Mouse (Mus musculus) lung, postnatal 0 days (tissue): ENCODE measurements around the gene Cfap54. TPM values are rescaled to one million over a fixed set of nuclear protein-coding genes. Genes with fewer than 3 reads are reported as not detected.

Experiments
- ATAC-seq: fragments of 200-750 bp; cut with Nextera tagmentation; 2 replicates; pipeline ENCODE4 v1.8.0; 2017; ENCODE audit warnings: moderate library complexity
- DNase-seq: peaks from one replicate; pipeline ENCODE4 v3.0.0-alpha.2; 2016; ENCODE audit warnings: low spot score
- H3K27ac ChIP-seq: fragments of 300-500 bp; sonication (generic); 2 replicates; pipeline ENCODE4 v1.5.1; 2014; ENCODE audit warnings: antibody characterized with exemption, mild to moderate bottlenecking, low read length, mixed read lengths
- H3K27me3 ChIP-seq: fragments of 300-500 bp; sonication (generic); replicated peaks from 2 replicates; pipeline ENCODE4 v1.6.1; 2014; ENCODE audit warnings: low read length, mixed read lengths; ENCODE audit not compliant: insufficient read depth
- H3K36me3 ChIP-seq: fragments of 300-500 bp; sonication (generic); 2 replicates; pipeline ENCODE4 v1.6.1; 2014; ENCODE audit warnings: low read length, mixed read lengths; ENCODE audit not compliant: insufficient read depth
- H3K4me1 ChIP-seq: fragments of 300-500 bp; sonication (generic); 2 replicates; pipeline ENCODE4 v1.6.1; 2014; ENCODE audit warnings: antibody characterized with exemption, low read depth, low read length, mixed read lengths; ENCODE audit not compliant: insufficient read depth
- H3K4me2 ChIP-seq: fragments of 300-500 bp; sonication (generic); replicated peaks from 2 replicates; pipeline ENCODE4 v1.6.1; 2014; ENCODE audit warnings: low read depth, mild to moderate bottlenecking, low read length, moderate library complexity, mixed read lengths
- H3K4me3 ChIP-seq: fragments of 300-500 bp; sonication (generic); 2 replicates; pipeline ENCODE4 v1.5.1; 2014; ENCODE audit warnings: low read depth, low read length
- H3K9ac ChIP-seq: fragments of 300-500 bp; sonication (generic); replicated peaks from 2 replicates; pipeline ENCODE4 v1.6.1; 2014; ENCODE audit warnings: low read depth, mild to moderate bottlenecking
- H3K9me3 ChIP-seq: fragments of 300-500 bp; sonication (generic); 2 replicates; pipeline ENCODE4 v1.6.1; 2016; ENCODE audit warnings: low read length, mixed read lengths
- CTCF ChIP-seq: IDR thresholded peaks from 2 replicates; pipeline ENCODE4 v1.5.1; 2016; ENCODE audit warnings: antibody characterized with exemption, mild to moderate bottlenecking
- EP300 ChIP-seq: IDR thresholded peaks from 2 replicates; pipeline ENCODE4 v1.6.1; 2016; ENCODE audit warnings: antibody characterized with exemption, mild to moderate bottlenecking, control low read depth
- WGBS: fragments of 180-500 bp; shearing (Covaris S2); extraction: QIAGEN DNeasy Blood & Tissue Kit; methylation state at CpG from one replicate; pipeline ENCODE4 v1.1.7; 2014; 5-methylcytosine and 5-hydroxymethylcytosine counted together
- polyA plus RNA-seq: library from polyadenylated mRNA; unstranded; fragments of >200 nt; fragmentation: Nextera tagmentation; extraction: Ambion mirVana; gene quantifications from 2 replicates; pipeline ENCODE4 v1.2.1, GENCODE M21; 2015

Cfap54 gene
- polyA plus RNA-seq, 1 experiment from 2014 or later, result 6.2 TPM

DNA sequence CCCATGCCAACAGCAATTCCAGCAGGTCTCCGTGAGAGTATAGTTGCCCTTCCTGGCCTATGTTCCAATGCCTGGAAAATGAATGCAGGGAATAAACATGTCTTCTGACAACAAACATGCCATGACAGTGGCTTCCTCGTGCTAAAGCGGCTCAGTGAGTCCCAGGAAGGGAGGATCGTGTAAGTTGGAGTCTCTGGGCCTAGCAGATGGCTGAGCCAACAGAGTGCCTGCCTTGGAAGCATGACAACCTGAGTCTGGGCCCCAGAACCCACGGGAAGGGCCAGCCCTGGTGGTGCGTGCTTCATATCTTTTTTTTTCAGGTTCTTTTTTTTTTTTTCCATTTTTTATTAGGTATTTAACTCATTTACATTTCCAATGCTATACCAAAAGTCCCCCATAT, 27.6 kb downstream of the Cfap54 start:
- TF ChIP-seq CTCF (no peak), EP300 (no peak)
- no peak overlapping the region for H3K4me3 ChIP-seq
- no peak overlapping the region for H3K4me2 ChIP-seq
- H3K27me3 ChIP-seq, result no peaks in the 10 kb centered on the region
- H3K4me1 ChIP-seq, result 0 out of 2 replicates have a peak, but pooled peaks cover 2% of the 10 kb centered on the region
- no peak overlapping the region for H3K27ac ChIP-seq
- H3K9ac ChIP-seq, result no peak overlapping the region
- ATAC-seq (no peak), DNase-seq (no peak)
- no peaks in the 10 kb centered on the region for H3K36me3 ChIP-seq
- 66% methylated on average over 6 of the region's 6 CpGs for WGBS
- no peaks in the 10 kb centered on the region for H3K9me3 ChIP-seq

DNA sequence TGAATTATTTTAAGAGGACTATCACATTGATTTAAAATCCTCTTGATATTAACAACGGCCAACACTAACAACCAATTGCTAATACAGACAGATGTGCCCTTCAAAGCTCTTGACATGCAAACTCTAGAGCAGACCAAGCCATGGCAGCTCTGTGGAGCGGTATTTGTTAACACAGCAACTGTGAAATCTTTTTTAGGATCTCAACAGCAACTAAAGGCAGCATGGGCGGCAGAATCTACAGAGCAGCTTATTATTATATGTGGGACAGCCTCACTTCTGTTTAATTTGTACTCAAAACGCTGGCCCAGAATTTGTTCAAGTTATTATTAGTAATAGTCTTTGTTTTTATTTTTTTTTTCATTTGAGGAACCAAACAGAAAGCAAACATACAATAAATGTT, 28.1 kb downstream of the Cfap54 start:
- TF ChIP-seq EP300 (no peak), CTCF (no peak)
- H3K9me3 ChIP-seq, result no peaks in the 10 kb centered on the region
- H3K4me1 ChIP-seq, result 0 out of 2 replicates have a peak, but pooled peaks cover 2% of the 10 kb centered on the region
- WGBS, result 82% methylated on average over 4 of the region's 4 CpGs
- ATAC-seq (no peak), DNase-seq (no peak)
- no peak overlapping the region for H3K4me2 ChIP-seq
- H3K27me3 ChIP-seq, result no peaks in the 10 kb centered on the region
- H3K9ac ChIP-seq, result no peak overlapping the region
- H3K4me3 ChIP-seq, result no peak overlapping the region
- H3K27ac ChIP-seq, result no peak overlapping the region
- no peaks in the 10 kb centered on the region for H3K36me3 ChIP-seq

DNA sequence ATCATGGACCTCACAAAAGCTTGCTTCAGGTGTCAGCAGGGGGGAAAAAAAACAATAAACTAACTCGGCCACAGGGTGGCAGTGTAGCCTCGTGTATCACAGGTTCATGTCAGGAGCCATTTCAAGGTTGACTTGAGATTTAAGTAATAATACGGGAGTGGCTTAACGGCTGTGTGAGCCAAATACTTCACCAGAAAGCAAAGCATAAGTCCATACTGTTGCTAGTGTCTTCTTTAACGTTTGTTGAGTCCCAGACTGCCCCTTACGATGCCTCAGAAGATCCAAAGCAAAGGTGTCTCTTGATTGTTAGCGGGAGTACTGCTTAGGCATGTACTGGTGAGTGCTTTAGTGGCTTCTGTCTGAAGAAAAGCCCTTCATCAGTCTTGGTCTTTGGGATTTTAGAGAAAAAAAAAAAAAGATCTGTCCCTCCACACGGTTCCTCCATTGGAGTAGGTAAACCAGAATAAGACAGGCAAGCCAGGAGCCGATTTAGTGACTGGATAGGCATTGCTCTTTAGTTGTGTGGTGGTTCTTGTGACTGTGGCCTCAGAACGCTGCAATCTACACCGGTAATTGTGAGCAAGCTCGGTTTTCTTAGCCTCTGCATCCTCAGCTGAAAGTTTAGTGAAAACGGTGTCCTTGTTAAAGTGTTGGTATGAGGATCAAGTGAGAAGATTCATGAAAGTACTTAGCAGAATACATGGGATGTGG, 30.2 kb downstream of the Cfap54 start:
- peak; percentile 31; the same call in 1 of the 2 replicates for TF ChIP-seq EP300
- peak; percentile 80 for TF ChIP-seq CTCF
- H3K27ac ChIP-seq, result no peak overlapping the region

DNA sequence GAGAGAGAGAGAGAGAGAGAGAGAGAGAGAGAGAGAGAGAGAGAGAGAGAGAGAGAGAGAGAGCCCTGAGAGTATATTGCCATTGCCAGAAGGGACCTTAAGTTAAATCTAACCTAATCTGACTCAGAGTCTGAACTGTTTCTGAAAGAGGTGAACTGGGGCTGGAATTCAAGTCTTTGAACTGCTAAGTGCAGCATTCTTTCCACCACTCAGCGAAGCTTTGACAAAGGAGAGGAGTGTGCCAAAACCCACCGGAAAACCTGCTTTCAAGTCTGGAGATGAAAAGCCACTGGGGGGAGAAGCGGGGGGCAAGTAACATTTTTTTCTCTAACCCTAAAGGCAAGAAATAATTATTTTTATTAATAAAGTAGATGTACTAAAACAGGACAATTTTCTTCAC, 30.8 kb downstream of the Cfap54 start:
- WGBS, result 31% methylated on average over 3 of the region's 3 CpGs
- H3K4me1 ChIP-seq, result 0 out of 2 replicates have a peak, but pooled peaks cover 2% of the 10 kb centered on the region
- H3K4me2 ChIP-seq, result no peak overlapping the region
- DNase-seq (no peak), ATAC-seq (no peak)
- no peaks in the 10 kb centered on the region for H3K9me3 ChIP-seq
- H3K27me3 ChIP-seq, result no peaks in the 10 kb centered on the region
- no peak overlapping the region for H3K4me3 ChIP-seq
- no peaks in the 10 kb centered on the region for H3K36me3 ChIP-seq
- no peak overlapping the region for H3K27ac ChIP-seq
- TF ChIP-seq EP300, result no peak
- no peak for TF ChIP-seq CTCF
- H3K9ac ChIP-seq, result no peak overlapping the region

More for the DNA sequence above, 30.2 kb downstream of the Cfap54 start:
- 25% methylated on average over 13 of the region's 13 CpGs for WGBS
- H3K36me3 ChIP-seq, result no peaks in the 10 kb centered on the region
- ATAC-seq, result peak; percentile 78
- no peak overlapping the region for H3K4me3 ChIP-seq
- peak overlapping the region; percentile 49 for H3K4me2 ChIP-seq
- DNase-seq, result peak; percentile 94
- H3K9ac ChIP-seq, result no peak overlapping the region
- H3K27me3 ChIP-seq, result no peaks in the 10 kb centered on the region
- H3K4me1 ChIP-seq, result 0 out of 2 replicates have a peak, but pooled peaks cover 2% of the 10 kb centered on the region
- H3K9me3 ChIP-seq, result no peaks in the 10 kb centered on the region

DNA sequence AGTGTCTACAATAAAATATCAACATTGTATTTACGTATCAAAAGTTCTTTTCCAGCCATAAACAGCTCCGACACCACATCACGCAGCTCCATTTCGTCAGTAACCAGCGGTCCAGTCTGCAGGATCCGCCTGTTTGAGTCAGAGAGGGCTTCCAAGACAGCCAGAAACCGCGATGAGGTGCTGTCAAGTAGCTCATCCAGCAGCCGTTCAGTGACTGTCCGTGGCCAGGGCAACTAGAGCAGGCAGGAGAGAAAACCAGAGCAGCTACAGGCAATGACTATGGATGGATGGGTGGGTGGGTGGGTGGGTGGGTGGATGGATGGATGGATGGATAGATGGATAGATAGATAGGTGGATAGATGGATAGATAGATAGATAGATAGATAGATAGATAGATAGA, 38.2 kb downstream of the Cfap54 start:
- no peak for TF ChIP-seq EP300
- no peak overlapping the region for H3K4me3 ChIP-seq
- no peak overlapping the region for H3K9ac ChIP-seq
- H3K27ac ChIP-seq, result no peak overlapping the region
- H3K4me2 ChIP-seq, result no peak overlapping the region
- H3K36me3 ChIP-seq, result no peaks in the 10 kb centered on the region
- 82% methylated on average over 10 of the region's 10 CpGs for WGBS
- no peaks in the 10 kb centered on the region for H3K27me3 ChIP-seq
- no peaks in the 10 kb centered on the region for H3K9me3 ChIP-seq
- no peak for ATAC-seq
- H3K4me1 ChIP-seq, result no peaks in the 10 kb centered on the region
- no peak for DNase-seq

DNA sequence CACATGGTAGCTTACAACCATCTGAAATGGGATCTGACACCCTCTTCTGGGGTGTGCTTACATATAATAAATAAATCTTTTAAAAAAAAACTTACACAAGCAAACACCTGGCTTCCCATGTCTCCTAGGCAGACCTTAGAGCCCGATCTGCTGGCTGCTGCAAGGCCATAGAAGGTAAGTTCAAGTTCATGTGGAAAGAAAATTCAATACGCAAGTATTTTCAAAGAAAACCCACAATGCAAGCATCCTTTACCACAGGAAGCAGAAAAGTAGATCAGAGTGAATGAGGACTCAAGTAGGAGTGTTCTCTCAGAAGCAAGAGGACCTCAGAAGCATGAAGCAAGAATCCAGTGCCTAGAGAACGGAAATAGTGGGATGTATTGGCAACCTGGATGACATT, 39.6 kb downstream of the Cfap54 start:
- no peak for DNase-seq
- Histone ChIP-seq H3K27ac (no peak overlapping the region), H3K36me3 (no peaks in the 10 kb centered on the region), H3K4me2 (no peak overlapping the region), H3K4me3 (no peak overlapping the region), H3K27me3 (no peaks in the 10 kb centered on the region), H3K9me3 (no peaks in the 10 kb centered on the region), H3K9ac (no peak overlapping the region), H3K4me1 (no peaks in the 10 kb centered on the region)
- WGBS, result 82% methylated on average over 3 of the region's 3 CpGs
- ATAC-seq, result no peak
- TF ChIP-seq CTCF (no peak), EP300 (no peak)
